Mouse (Mus musculus) cortical plate, adult 2 months (tissue): Measurements from ENCODE around the gene Fer.

ENCODE experiments used
- CTCF ChIP-seq: fragments of 200-500 bp; IDR thresholded peaks from 2 replicates; pipeline ENCODE4 v1.5.1; 2011; ENCODE audit warnings: mild to moderate bottlenecking, control low read depth, low read length; ENCODE audit not compliant: insufficient read depth; ENCODE audit errors: extremely low read depth
- POLR2A ChIP-seq: fragments of 200-500 bp; IDR thresholded peaks from 2 replicates; pipeline ENCODE4 v1.6.1; 2011; ENCODE audit warnings: mild to moderate bottlenecking, low read length, control low read depth; ENCODE audit not compliant: insufficient read depth; ENCODE audit errors: extremely low read depth

DNA sequence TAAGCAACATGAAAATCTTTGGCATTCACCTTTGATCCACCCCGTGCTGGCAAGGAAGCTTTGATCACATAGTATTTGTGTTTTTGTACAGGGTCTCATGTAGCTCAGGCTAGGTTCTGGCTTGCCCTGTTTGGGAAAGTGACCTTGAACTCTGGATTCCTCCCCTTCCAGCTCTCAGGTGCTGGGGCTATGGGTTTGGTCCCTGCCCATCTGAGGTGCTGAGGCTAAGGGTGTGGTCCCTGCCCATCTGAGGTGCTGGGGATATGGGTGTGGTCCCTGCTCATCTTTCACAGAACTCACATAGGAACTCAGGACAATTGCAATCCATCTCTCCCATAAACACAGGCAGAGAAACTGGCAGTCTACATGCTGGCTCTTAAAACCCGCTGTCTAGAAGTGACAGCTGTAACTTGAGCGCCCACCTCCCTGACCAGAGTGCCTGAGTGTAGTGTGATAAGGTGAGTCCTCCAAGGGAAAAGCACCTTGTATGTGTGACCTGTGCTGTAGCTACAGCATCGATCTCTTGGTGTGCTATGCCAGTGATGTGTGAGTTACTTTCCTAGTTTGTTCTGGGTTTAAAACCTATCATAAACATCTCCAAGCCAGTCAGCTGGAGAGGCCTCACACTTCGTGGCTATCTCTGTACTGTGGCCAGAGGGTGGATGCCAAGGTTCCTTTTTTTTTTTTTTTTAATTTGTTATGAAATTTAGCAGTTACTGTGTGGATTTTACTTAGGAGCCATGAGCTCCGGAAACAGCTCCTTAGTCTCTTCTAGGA lies 236.7 kb downstream of the Fer start:
- TF ChIP-seq CTCF (no peak), POLR2A (no peak)
